Mouse (Mus musculus) liver, embryonic 15.5 days (tissue): ENCODE measurements around the gene Ttyh3. TPM values are rescaled to one million over a fixed set of nuclear protein-coding genes. Genes with fewer than 3 reads are reported as not detected.

Experiments used
- ATAC-seq: fragments of 200-750 bp; cut with Nextera tagmentation; 2 replicates; pipeline ENCODE4 v1.8.0; 2017; ENCODE audit warnings: moderate number of reproducible peaks, mild to moderate bottlenecking, moderate library complexity; ENCODE audit not compliant: insufficient read depth
- H3K27ac ChIP-seq: fragments of 300-500 bp; sonication (generic); replicated peaks from 2 replicates; pipeline ENCODE4 v1.5.1; 2015; ENCODE audit warnings: mild to moderate bottlenecking, inconsistent platforms
- H3K27me3 ChIP-seq: fragments of 300-500 bp; sonication (generic); 2 replicates; pipeline ENCODE4 v1.6.1; 2015; ENCODE audit warnings: mild to moderate bottlenecking, inconsistent platforms
- H3K36me3 ChIP-seq: fragments of 300-500 bp; sonication (generic); replicated peaks from 2 replicates; pipeline ENCODE4 v1.6.1; 2015; ENCODE audit warnings: moderate library complexity, mild to moderate bottlenecking, inconsistent platforms
- H3K4me1 ChIP-seq: fragments of 300-500 bp; sonication (generic); replicated peaks from 2 replicates; pipeline ENCODE4 v1.6.1; 2015; ENCODE audit warnings: inconsistent platforms
- H3K4me2 ChIP-seq: fragments of 300-500 bp; sonication (generic); 2 replicates; pipeline ENCODE4 v1.6.1; 2015; ENCODE audit warnings: moderate library complexity, mild to moderate bottlenecking, inconsistent platforms
- H3K4me3 ChIP-seq: fragments of 300-500 bp; sonication (generic); replicated peaks from 2 replicates; pipeline ENCODE4 v1.5.1; 2015; ENCODE audit warnings: mild to moderate bottlenecking, inconsistent platforms
- H3K9ac ChIP-seq: fragments of 300-500 bp; sonication (generic); 2 replicates; pipeline ENCODE4 v1.6.1; 2015; ENCODE audit warnings: moderate library complexity, mild to moderate bottlenecking, inconsistent platforms
- H3K9me3 ChIP-seq: fragments of 300-500 bp; sonication (generic); replicated peaks from 2 replicates; pipeline ENCODE4 v1.6.1; 2016; ENCODE audit warnings: inconsistent platforms
- WGBS: fragments of 180-500 bp; shearing (Covaris S2); methylation state at CpG from one replicate; pipeline ENCODE4 v1.1.7; 2015; ENCODE audit warnings: mixed read lengths; ENCODE audit not compliant: insufficient replicate concordance; 5-methylcytosine and 5-hydroxymethylcytosine counted together
- polyA plus RNA-seq: library from polyadenylated mRNA; unstranded; fragments of >200 nt; fragmentation: Nextera tagmentation; extraction: Ambion mirVana; gene quantifications from 2 replicates; pipeline ENCODE4 v1.2.1, GENCODE M21; 2015

Gene Ttyh3
- polyA plus RNA-seq, 1 experiment from 2014 or later, result 6.7 TPM

DNA sequence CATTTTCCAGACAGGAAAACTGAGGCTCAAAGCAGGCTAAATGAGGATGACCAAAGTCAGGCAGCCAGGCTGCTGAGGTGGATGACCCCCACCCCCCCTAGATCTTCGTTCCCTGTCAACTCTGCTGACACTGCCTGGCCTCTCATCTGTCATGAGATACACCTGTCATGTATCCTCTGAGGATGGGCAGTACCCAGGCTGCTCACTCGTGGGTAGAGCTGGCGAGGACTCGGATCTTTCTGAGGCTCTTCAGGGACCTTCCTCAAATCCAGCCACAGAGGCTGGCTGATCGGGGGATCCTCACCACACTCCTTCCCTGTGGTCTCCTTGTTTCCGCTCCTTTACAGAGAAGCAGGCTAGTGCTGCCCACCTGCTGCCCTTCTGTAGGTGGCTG, 32.7 kb downstream of the Ttyh3 start:
- 48% methylated on average over 6 of the region's 6 CpGs for WGBS
- no peak overlapping the region for H3K4me3 ChIP-seq

GRCm38 (mm10) chr5:140615321-140616109, 33.3 kb downstream of the Ttyh3 start:
- Histone ChIP-seq H3K4me1 (peaks cover 77% of the 10 kb centered on the region), H3K4me2 (peak overlapping the region; percentile 58), H3K36me3 (peaks cover 45% of the 10 kb centered on the region), H3K9ac (no peak overlapping the region), H3K4me3 (no peak overlapping the region; the same call in 1 of the 2 replicates), H3K27me3 (peaks cover 20% of the 10 kb centered on the region; the same call in 1 of the 2 replicates), H3K27ac (peak overlapping the region; percentile 83), H3K9me3 (no peaks in the 10 kb centered on the region)
- no peak for ATAC-seq
- WGBS, result 59% methylated on average over 10 of the region's 10 CpGs

More for the DNA sequence above, 32.7 kb downstream of the Ttyh3 start:
- ATAC-seq, result no peak
- Histone ChIP-seq H3K9me3 (no peaks in the 10 kb centered on the region), H3K9ac (no peak overlapping the region), H3K27ac (peak overlapping the region; percentile 73), H3K4me1 (peaks cover 71% of the 10 kb centered on the region), H3K36me3 (peaks cover 45% of the 10 kb centered on the region), H3K4me2 (no peak overlapping the region), H3K27me3 (peaks cover 14% of the 10 kb centered on the region; the same call in 1 of the 2 replicates)

GRCm38 (mm10) chr5:140614837-140615236, 34.0 kb downstream of the Ttyh3 start:
- Histone ChIP-seq H3K9ac (0 out of 2 replicates have a peak overlapping the region, but pooled peaks have one; percentile 20), H3K36me3 (peaks cover 45% of the 10 kb centered on the region), H3K4me1 (peaks cover 84% of the 10 kb centered on the region), H3K27me3 (peaks cover 27% of the 10 kb centered on the region), H3K4me2 (peak overlapping the region; percentile 58), H3K9me3 (no peaks in the 10 kb centered on the region), H3K27ac (peak overlapping the region; percentile 83), H3K4me3 (no peak overlapping the region; the same call in 1 of the 2 replicates)
- ATAC-seq, result peak; percentile 74
- WGBS, result 15% methylated on average over 4 of the region's 4 CpGs

DNA sequence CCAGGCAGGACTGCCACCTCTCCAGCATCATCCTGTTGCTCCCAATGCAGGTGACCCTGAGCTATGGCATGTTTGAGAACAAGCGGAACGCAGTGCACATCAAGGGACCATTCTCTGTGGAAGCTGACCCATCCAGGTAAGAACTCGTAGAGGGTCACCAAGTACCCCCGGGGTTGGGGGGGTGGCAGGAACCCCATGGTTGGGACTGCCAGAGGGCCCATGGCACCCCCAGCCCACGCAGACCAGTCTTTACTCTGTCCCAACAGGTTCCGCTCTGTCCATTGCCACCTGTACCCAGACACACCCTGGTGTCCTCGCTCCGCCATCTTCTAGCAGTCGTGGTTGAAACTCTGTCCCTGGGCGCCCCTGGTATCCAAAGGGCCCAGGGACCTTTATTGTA, 34.7 kb downstream of the Ttyh3 start:
- 79% methylated on average over 10 of the region's 10 CpGs for WGBS
- Histone ChIP-seq H3K27ac (peak overlapping the region; percentile 83), H3K36me3 (peaks cover 45% of the 10 kb centered on the region), H3K4me3 (no peak overlapping the region), H3K4me2 (peak overlapping the region; percentile 58; the same call in 1 of the 2 replicates), H3K9ac (0 out of 2 replicates have a peak overlapping the region, but pooled peaks have one; percentile 20), H3K9me3 (no peaks in the 10 kb centered on the region), H3K27me3 (peaks cover 34% of the 10 kb centered on the region), H3K4me1 (peaks cover 91% of the 10 kb centered on the region)
- no peak for ATAC-seq

GRCm38 (mm10) chr5:140612191-140612590, 36.6 kb downstream of the Ttyh3 start:
- 0 out of 2 replicates have a peak overlapping the region, but pooled peaks have one; percentile 97 for H3K4me2 ChIP-seq
- WGBS, result 84% methylated on average over 18 of the region's 18 CpGs
- no peak overlapping the region for H3K9ac ChIP-seq
- peaks cover 51% of the 10 kb centered on the region for H3K27me3 ChIP-seq
- H3K4me3 ChIP-seq, result no peak overlapping the region
- peaks cover 45% of the 10 kb centered on the region for H3K36me3 ChIP-seq
- no peak for ATAC-seq
- H3K27ac ChIP-seq, result no peak overlapping the region
- no peaks in the 10 kb centered on the region for H3K9me3 ChIP-seq
- peaks cover 97% of the 10 kb centered on the region for H3K4me1 ChIP-seq

- H3K36me3 ChIP-seq, result peaks cover 45% of the 10 kb centered on the region
- WGBS, result 62% methylated on average over 15 of the region's 15 CpGs
- no peaks in the 10 kb centered on the region for H3K9me3 ChIP-seq
- ATAC-seq, result no peak
- peak overlapping the region; percentile 75 for H3K4me3 ChIP-seq
- peaks cover 56% of the 10 kb centered on the region for H3K27me3 ChIP-seq
- peak overlapping the region; percentile 80; the same call in 1 of the 2 replicates for H3K27ac ChIP-seq
- no peak overlapping the region for H3K9ac ChIP-seq
- peaks cover 97% of the 10 kb centered on the region for H3K4me1 ChIP-seq
- H3K4me2 ChIP-seq, result peak overlapping the region; percentile 97
These were observed 37.1 kb downstream of the Ttyh3 start for GRCm38 (mm10) chr5:140611611-140612185.

DNA sequence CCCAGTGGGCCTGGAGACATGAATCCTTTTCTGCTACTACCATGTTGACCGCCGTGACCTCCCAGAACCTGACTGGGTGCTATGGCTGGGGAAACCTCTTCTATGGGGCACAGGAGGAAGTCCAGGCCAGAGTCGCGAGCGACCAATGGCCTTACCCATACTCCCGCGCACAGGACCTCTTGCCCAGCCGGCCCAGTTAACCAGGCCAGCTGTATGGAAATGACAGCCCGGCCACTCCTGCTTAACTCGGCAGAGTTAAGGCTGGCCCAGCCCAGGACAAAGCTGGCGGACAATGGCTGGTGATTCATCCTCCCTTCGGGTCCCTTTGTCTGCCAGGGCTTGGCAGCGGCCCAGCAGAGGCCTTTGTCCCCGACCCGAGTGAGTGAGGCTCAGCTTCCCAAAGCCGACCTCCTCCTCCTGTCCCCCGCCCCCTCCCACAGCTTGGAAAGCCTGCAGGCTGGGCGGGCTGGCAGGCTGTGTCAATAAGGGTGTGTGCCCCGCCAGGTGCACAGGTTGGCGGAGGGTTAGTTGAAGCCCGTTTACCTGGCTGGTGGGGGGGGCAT, 37.7 kb downstream of the Ttyh3 start:
- Histone ChIP-seq H3K4me3 (peak overlapping the region; percentile 75), H3K9me3 (no peaks in the 10 kb centered on the region), H3K27ac (peak overlapping the region; percentile 80), H3K9ac (peak overlapping the region; percentile 80), H3K4me2 (peak overlapping the region; percentile 97), H3K4me1 (peaks cover 97% of the 10 kb centered on the region), H3K36me3 (peaks cover 39% of the 10 kb centered on the region), H3K27me3 (peaks cover 62% of the 10 kb centered on the region)
- ATAC-seq, result no peak
- 44% methylated on average over 21 of the region's 21 CpGs for WGBS

GRCm38 (mm10) chr5:140610273-140611011, 38.4 kb downstream of the Ttyh3 start:
- 10% methylated on average over 30 of the region's 30 CpGs for WGBS
- H3K4me2 ChIP-seq, result peak overlapping the region; percentile 97
- H3K27ac ChIP-seq, result peak overlapping the region; percentile 80
- no peaks in the 10 kb centered on the region for H3K9me3 ChIP-seq
- H3K9ac ChIP-seq, result peak overlapping the region; percentile 80
- H3K27me3 ChIP-seq, result peaks cover 68% of the 10 kb centered on the region
- peak overlapping the region; percentile 75 for H3K4me3 ChIP-seq
- ATAC-seq, result no peak
- peaks cover 37% of the 10 kb centered on the region for H3K36me3 ChIP-seq
- peaks cover 98% of the 10 kb centered on the region for H3K4me1 ChIP-seq

DNA sequence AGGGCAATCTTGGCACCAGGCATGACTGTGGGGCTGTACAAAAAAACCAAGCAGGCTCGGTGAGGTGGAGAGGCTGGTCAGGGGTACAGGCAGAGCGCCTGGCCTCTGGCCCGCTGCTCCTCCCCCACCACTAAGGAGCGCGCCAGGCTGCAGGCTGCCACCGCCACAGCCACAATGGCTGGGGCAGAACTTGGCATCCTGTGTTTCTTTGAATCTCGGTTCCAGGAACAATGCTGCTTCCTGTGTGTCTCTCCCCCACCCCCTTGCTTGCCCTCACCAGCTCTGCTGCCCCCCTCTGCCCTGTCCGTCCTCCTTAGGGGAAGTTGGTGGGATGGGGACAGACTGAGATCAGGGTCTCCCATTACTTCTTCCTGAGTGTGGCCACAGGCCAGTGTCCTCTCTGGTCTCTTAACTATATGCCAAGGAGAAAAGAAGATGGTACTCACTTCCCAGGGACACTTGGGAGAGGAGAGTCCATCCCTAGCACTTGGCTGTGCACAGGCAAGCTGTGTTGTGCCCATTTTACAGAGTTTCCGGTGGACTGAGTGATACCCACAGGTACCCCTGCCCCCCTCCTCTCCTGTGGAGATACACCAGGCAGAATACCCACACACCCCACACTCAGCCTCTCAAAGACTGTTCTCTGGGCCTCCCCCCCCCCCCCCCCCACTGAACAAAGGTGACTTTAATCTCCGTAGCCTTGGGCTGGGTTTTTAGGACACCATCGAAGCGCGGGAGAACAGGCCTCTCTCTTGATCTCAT, 39.1 kb downstream of the Ttyh3 start:
- peak overlapping the region; percentile 75 for H3K4me3 ChIP-seq
- 22% methylated on average over 13 of the region's 13 CpGs for WGBS
- ATAC-seq, result no peak
- H3K36me3 ChIP-seq, result peaks cover 34% of the 10 kb centered on the region
- peak overlapping the region; percentile 80 for H3K27ac ChIP-seq
- H3K4me1 ChIP-seq, result peaks cover 97% of the 10 kb centered on the region
- H3K27me3 ChIP-seq, result peaks cover 76% of the 10 kb centered on the region
- H3K9ac ChIP-seq, result peak overlapping the region; percentile 80
- H3K4me2 ChIP-seq, result peak overlapping the region; percentile 97
- no peaks in the 10 kb centered on the region for H3K9me3 ChIP-seq

DNA sequence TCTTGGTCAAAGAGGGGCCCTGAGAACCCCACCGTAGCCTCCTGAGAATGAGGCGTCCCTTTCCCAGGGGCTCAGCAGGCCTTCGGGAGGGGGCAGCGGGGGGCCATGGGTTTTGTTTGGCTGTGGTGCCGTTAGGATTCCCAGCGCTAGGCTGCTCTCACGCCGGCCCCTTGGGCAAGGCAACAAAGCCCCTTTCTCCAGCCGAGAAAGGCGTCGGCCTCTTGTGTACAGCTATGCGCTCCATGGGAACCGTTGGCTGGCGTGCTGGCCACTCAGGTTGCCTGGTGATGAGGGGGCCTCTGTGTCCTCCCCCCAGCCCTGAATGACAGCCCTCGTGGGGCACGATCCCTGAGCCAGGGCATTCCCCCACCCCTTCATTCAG, 40.2 kb downstream of the Ttyh3 start:
- peaks cover 87% of the 10 kb centered on the region for H3K27me3 ChIP-seq
- H3K27ac ChIP-seq, result peak overlapping the region; percentile 80
- H3K36me3 ChIP-seq, result peaks cover 23% of the 10 kb centered on the region
- ATAC-seq, result no peak
- peak overlapping the region; percentile 80 for H3K9ac ChIP-seq
- peaks cover 86% of the 10 kb centered on the region for H3K4me1 ChIP-seq
- H3K9me3 ChIP-seq, result no peaks in the 10 kb centered on the region
- peak overlapping the region; percentile 75 for H3K4me3 ChIP-seq
- H3K4me2 ChIP-seq, result peak overlapping the region; percentile 97
- 2% methylated on average over 16 of the region's 16 CpGs for WGBS
